Mouse (Mus musculus) liver, postnatal 0 days (tissue): Measurements from ENCODE around the gene Bcl2l13. TPM values are rescaled to one million over a fixed set of nuclear protein-coding genes. Genes with fewer than 3 reads are reported as not detected.

Source experiments
- ATAC-seq: fragments of 200-750 bp; cut with Nextera tagmentation; 2 replicates; pipeline ENCODE4 v1.8.0; 2017; ENCODE audit warnings: mild to moderate bottlenecking, moderate library complexity
- DNase-seq: peaks from one replicate; pipeline ENCODE4 v3.0.0-alpha.2; 2016
- H3K27ac ChIP-seq: fragments of 300-500 bp; sonication (generic); 2 replicates; pipeline ENCODE4 v1.5.1; 2014; ENCODE audit warnings: antibody characterized with exemption, moderate library complexity, mild to moderate bottlenecking, low read depth
- H3K27me3 ChIP-seq: fragments of 300-500 bp; sonication (generic); 2 replicates; pipeline ENCODE4 v1.6.1; 2014; ENCODE audit warnings: low read length, control low read depth, mixed read lengths; ENCODE audit not compliant: insufficient read depth
- H3K36me3 ChIP-seq: fragments of 300-500 bp; sonication (generic); replicated peaks from 2 replicates; pipeline ENCODE4 v1.6.1; 2014; ENCODE audit warnings: mild to moderate bottlenecking, control low read depth, low read length, moderate library complexity, mixed read lengths; ENCODE audit not compliant: insufficient read depth
- H3K4me1 ChIP-seq: fragments of 300-500 bp; sonication (generic); 2 replicates; pipeline ENCODE4 v1.6.1; 2014; ENCODE audit warnings: antibody characterized with exemption, mild to moderate bottlenecking, control low read depth; ENCODE audit not compliant: insufficient read depth
- H3K4me2 ChIP-seq: fragments of 300-500 bp; sonication (generic); 2 replicates; pipeline ENCODE4 v1.6.1; 2014; ENCODE audit warnings: low read depth, mild to moderate bottlenecking, low read length, moderate library complexity, mixed read lengths
- H3K4me3 ChIP-seq: fragments of 300-500 bp; sonication (generic); 2 replicates; pipeline ENCODE4 v1.5.1; 2014; ENCODE audit warnings: low read depth, low read length
- H3K9ac ChIP-seq: fragments of 300-500 bp; sonication (generic); replicated peaks from 2 replicates; pipeline ENCODE4 v1.6.1; 2014; ENCODE audit warnings: mild to moderate bottlenecking, moderate library complexity
- H3K9me3 ChIP-seq: fragments of 300-500 bp; sonication (generic); 2 replicates; pipeline ENCODE4 v1.6.1; 2016; ENCODE audit warnings: mild to moderate bottlenecking, control low read depth, low read length, mixed read lengths
- CTCF ChIP-seq: sonication (generic); IDR thresholded peaks from 2 replicates; pipeline ENCODE4 v1.5.1; 2016; ENCODE audit warnings: antibody characterized with exemption, low read depth
- EP300 ChIP-seq: IDR thresholded peaks from 2 replicates; pipeline ENCODE4 v1.6.1; 2016; ENCODE audit warnings: antibody characterized with exemption, low read depth, mild to moderate bottlenecking
- WGBS: fragments of 180-500 bp; shearing (Covaris S2); extraction: QIAGEN DNeasy Blood & Tissue Kit; methylation state at CpG from one replicate; pipeline ENCODE4 v1.1.7; 2014; ENCODE audit not compliant: insufficient replicate concordance; 5-methylcytosine and 5-hydroxymethylcytosine counted together
- polyA plus RNA-seq: library from polyadenylated mRNA; unstranded; fragments of >200 nt; fragmentation: Nextera tagmentation; extraction: Ambion mirVana; gene quantifications from 2 replicates; pipeline ENCODE4 v1.2.1, GENCODE M21; 2015

Gene Bcl2l13
- polyA plus RNA-seq, 1 experiment from 2014 or later, result 18.4 TPM

- Histone ChIP-seq H3K9ac (no peak overlapping the region), H3K4me2 (no peak overlapping the region), H3K27ac (no peak overlapping the region), H3K4me3 (no peak overlapping the region), H3K36me3 (peaks cover 34% of the 10 kb centered on the region), H3K4me1 (no peaks in the 10 kb centered on the region), H3K9me3 (no peaks in the 10 kb centered on the region), H3K27me3 (no peaks in the 10 kb centered on the region)
- ATAC-seq (no peak), DNase-seq (no peak)
- TF ChIP-seq CTCF (no peak), EP300 (0 out of 2 replicates have a peak, but pooled peaks have one; percentile 45)
- 53% methylated on average over 9 of the region's 9 CpGs for WGBS
These were observed 37.9 kb downstream of the Bcl2l13 start for GRCm38 (mm10) chr6:120873874-120874273.

GRCm38 (mm10) chr6:120879046-120879445 lies 43.0 kb downstream of the Bcl2l13 start:
- H3K27me3 ChIP-seq, result no peaks in the 10 kb centered on the region
- no peak for DNase-seq
- no peak overlapping the region for H3K4me3 ChIP-seq
- no peak overlapping the region for H3K9ac ChIP-seq
- peaks cover 59% of the 10 kb centered on the region for H3K36me3 ChIP-seq
- no peak overlapping the region for H3K4me2 ChIP-seq
- ATAC-seq, result no peak
- H3K4me1 ChIP-seq, result no peaks in the 10 kb centered on the region
- H3K9me3 ChIP-seq, result no peaks in the 10 kb centered on the region
- WGBS, result 84% methylated on average over 5 of the region's 5 CpGs
- no peak overlapping the region for H3K27ac ChIP-seq
- TF ChIP-seq CTCF (no peak), EP300 (no peak)

- 94% methylated on average over 6 of the region's 6 CpGs for WGBS
These were observed 48.4 kb downstream of the Bcl2l13 start for GRCm38 (mm10) chr6:120884436-120884835.

GRCm38 (mm10) chr6:120886696-120887095 lies 50.7 kb downstream of the Bcl2l13 start:
- no peak overlapping the region for H3K9ac ChIP-seq
- H3K27me3 ChIP-seq, result no peaks in the 10 kb centered on the region
- ATAC-seq (no peak), DNase-seq (no peak)
- H3K4me2 ChIP-seq, result no peak overlapping the region
- WGBS, result 89% methylated on average over 17 of the region's 17 CpGs
- H3K36me3 ChIP-seq, result peaks cover 73% of the 10 kb centered on the region
- no peak overlapping the region for H3K27ac ChIP-seq
- no peaks in the 10 kb centered on the region for H3K9me3 ChIP-seq
- no peaks in the 10 kb centered on the region for H3K4me1 ChIP-seq
- TF ChIP-seq CTCF (no peak), EP300 (no peak)
- no peak overlapping the region for H3K4me3 ChIP-seq

More at GRCm38 (mm10) chr6:120884436-120884835, 48.4 kb downstream of the Bcl2l13 start:
- no peaks in the 10 kb centered on the region for H3K27me3 ChIP-seq
- H3K9ac ChIP-seq, result no peak overlapping the region
- DNase-seq, result no peak
- peaks cover 74% of the 10 kb centered on the region for H3K36me3 ChIP-seq
- no peak overlapping the region for H3K4me2 ChIP-seq
- ATAC-seq, result no peak
- H3K4me3 ChIP-seq, result no peak overlapping the region
- no peaks in the 10 kb centered on the region for H3K4me1 ChIP-seq
- TF ChIP-seq CTCF (no peak), EP300 (no peak)
- no peaks in the 10 kb centered on the region for H3K9me3 ChIP-seq
- H3K27ac ChIP-seq, result no peak overlapping the region

- ATAC-seq (no peak), DNase-seq (no peak)
- Histone ChIP-seq H3K36me3 (peaks cover 60% of the 10 kb centered on the region), H3K9ac (no peak overlapping the region), H3K9me3 (no peaks in the 10 kb centered on the region), H3K4me2 (no peak overlapping the region), H3K4me3 (no peak overlapping the region), H3K27me3 (no peaks in the 10 kb centered on the region), H3K27ac (no peak overlapping the region), H3K4me1 (no peaks in the 10 kb centered on the region)
- TF ChIP-seq EP300 (no peak), CTCF (no peak)
- 96% methylated on average over 9 of the region's 9 CpGs for WGBS
These were observed 58.1 kb downstream of the Bcl2l13 start for GRCm38 (mm10) chr6:120894089-120894488.

- no peaks in the 10 kb centered on the region for H3K27me3 ChIP-seq
- H3K4me2 ChIP-seq, result no peak overlapping the region
- 76% methylated on average over 9 of the region's 9 CpGs for WGBS
- H3K27ac ChIP-seq, result no peak overlapping the region
- no peak overlapping the region for H3K4me3 ChIP-seq
- ATAC-seq (no peak), DNase-seq (no peak)
- no peaks in the 10 kb centered on the region for H3K4me1 ChIP-seq
- no peak for TF ChIP-seq CTCF
- TF ChIP-seq EP300, result no peak
- H3K9ac ChIP-seq, result no peak overlapping the region
- H3K9me3 ChIP-seq, result no peaks in the 10 kb centered on the region
- H3K36me3 ChIP-seq, result peaks cover 56% of the 10 kb centered on the region
These were observed 58.5 kb downstream of the Bcl2l13 start for GRCm38 (mm10) chr6:120894524-120894923.

- DNase-seq, result peak; percentile 57
- H3K4me2 ChIP-seq, result no peak overlapping the region
- no peaks in the 10 kb centered on the region for H3K27me3 ChIP-seq
- H3K27ac ChIP-seq, result no peak overlapping the region
- H3K4me3 ChIP-seq, result no peak overlapping the region
- TF ChIP-seq CTCF (peak; percentile 96), EP300 (no peak)
- no peaks in the 10 kb centered on the region for H3K9me3 ChIP-seq
- peaks cover 33% of the 10 kb centered on the region for H3K36me3 ChIP-seq
- H3K4me1 ChIP-seq, result no peaks in the 10 kb centered on the region; the same call in 1 of the 2 replicates
- WGBS, result 66% methylated on average over 6 of the region's 6 CpGs
- peak; percentile 60 for ATAC-seq
- no peak overlapping the region for H3K9ac ChIP-seq
These were observed 62.3 kb downstream of the Bcl2l13 start for GRCm38 (mm10) chr6:120898188-120898833.
